Mouse (Mus musculus) bone marrow macrophage, adult 2 months (primary cell): ENCODE data around the gene Slc28a1. TPM values are rescaled to one million over a fixed set of nuclear protein-coding genes. Genes with fewer than 3 reads are reported as not detected.

ENCODE experiments used
- H3K27ac ChIP-seq: 2 replicates; pipeline ENCODE4 v1.5.1; 2012; ENCODE audit warnings: low read depth, low read length; ENCODE audit not compliant: insufficient read depth
- H3K4me1 ChIP-seq: 2 replicates; pipeline ENCODE4 v1.6.1; 2012; ENCODE audit warnings: low read length; ENCODE audit not compliant: control insufficient read depth, insufficient read depth
- H3K4me3 ChIP-seq: 2 replicates; pipeline ENCODE4 v1.5.1; 2012; ENCODE audit warnings: mild to moderate bottlenecking, low read length, moderate library complexity; ENCODE audit not compliant: insufficient read depth
- CTCF ChIP-seq: IDR thresholded peaks from 2 replicates; pipeline ENCODE4 v1.5.1; 2012; ENCODE audit warnings: low read depth, mild to moderate bottlenecking, low read length, moderate library complexity
- POLR2A ChIP-seq: IDR thresholded peaks from 2 replicates; pipeline ENCODE4 v1.6.1; 2012; ENCODE audit warnings: mild to moderate bottlenecking, low read depth, low read length, borderline replicate concordance
- polyA plus RNA-seq: library from polyadenylated mRNA; stranded (reverse); fragments of >200 nt; gene quantifications from 2 replicates; pipeline ENCODE4 v1.2.4, GENCODE M21; 2012; ENCODE audit not compliant: missing spikeins, insufficient read depth, insufficient read length

The Slc28a1 gene
- not detected in 2 replicates for polyA plus RNA-seq

- Histone ChIP-seq H3K27ac (no peak within 1 kb of the TSS), H3K4me3 (no peak within 1 kb of the TSS), H3K4me1 (peaks cover 7% of the 10 kb centered on the region; the same call in 1 of the 2 replicates)
- TF ChIP-seq POLR2A: no peak
- no peak for TF ChIP-seq CTCF
Observed at GRCm38 (mm10) chr7:81114555-81114954, at the start of gene Slc28a1. TSS of gene Slc28a1 (plus strand) at chr7:81114799.

- Histone ChIP-seq H3K4me3 (no peak overlapping the region), H3K27ac (no peak overlapping the region), H3K4me1 (no peaks in the 10 kb centered on the region)
- TF ChIP-seq POLR2A (no peak), CTCF (no peak)
Observed at GRCm38 (mm10) chr7:81066714-81067113, 47.9 kb upstream of the Slc28a1 start.

GRCm38 (mm10) chr7:81072463-81072862 lies 42.1 kb upstream of the Slc28a1 start:
- no peak overlapping the region for H3K4me3 ChIP-seq
- H3K27ac ChIP-seq: no peak overlapping the region
- H3K4me1 ChIP-seq: peaks cover 8% of the 10 kb centered on the region
- TF ChIP-seq POLR2A (no peak), CTCF (no peak)

GRCm38 (mm10) chr7:81073273-81073672 lies 41.3 kb upstream of the Slc28a1 start:
- Histone ChIP-seq H3K4me3 (no peak overlapping the region), H3K27ac (no peak overlapping the region), H3K4me1 (peaks cover 8% of the 10 kb centered on the region)
- TF ChIP-seq CTCF (no peak), POLR2A (no peak)

- H3K27ac ChIP-seq: no peak overlapping the region
- H3K4me1 ChIP-seq: peaks cover 8% of the 10 kb centered on the region
- no peak overlapping the region for H3K4me3 ChIP-seq
- TF ChIP-seq POLR2A: no peak
- no peak for TF ChIP-seq CTCF
Observed at GRCm38 (mm10) chr7:81074546-81074945, 40.1 kb upstream of the Slc28a1 start.

- TF ChIP-seq CTCF (no peak), POLR2A (no peak)
- H3K27ac ChIP-seq: no peak overlapping the region
- H3K4me1 ChIP-seq: peaks cover 8% of the 10 kb centered on the region
- no peak overlapping the region for H3K4me3 ChIP-seq
Observed at GRCm38 (mm10) chr7:81075299-81075698, 39.3 kb upstream of the Slc28a1 start.

- H3K4me3 ChIP-seq: no peak overlapping the region
Observed at GRCm38 (mm10) chr7:81075732-81076131, 38.9 kb upstream of the Slc28a1 start.

GRCm38 (mm10) chr7:81077009-81077408 lies 37.6 kb upstream of the Slc28a1 start:
- Histone ChIP-seq H3K4me1 (peaks cover 8% of the 10 kb centered on the region), H3K4me3 (no peak overlapping the region), H3K27ac (no peak overlapping the region)
- no peak for TF ChIP-seq CTCF
- no peak for TF ChIP-seq POLR2A

More at GRCm38 (mm10) chr7:81075732-81076131, 38.9 kb upstream of the Slc28a1 start:
- H3K4me1 ChIP-seq: peaks cover 8% of the 10 kb centered on the region
- H3K27ac ChIP-seq: no peak overlapping the region
- TF ChIP-seq CTCF: no peak
- TF ChIP-seq POLR2A: no peak

GRCm38 (mm10) chr7:81078740-81079139 lies 35.9 kb upstream of the Slc28a1 start:
- Histone ChIP-seq H3K4me3 (no peak overlapping the region), H3K4me1 (peaks cover 8% of the 10 kb centered on the region), H3K27ac (no peak overlapping the region)
- TF ChIP-seq CTCF (no peak), POLR2A (no peak)

- Histone ChIP-seq H3K4me3 (no peak overlapping the region), H3K4me1 (no peaks in the 10 kb centered on the region), H3K27ac (no peak overlapping the region)
- TF ChIP-seq POLR2A (no peak), CTCF (no peak)
Observed at GRCm38 (mm10) chr7:81093420-81093965, 21.1 kb upstream of the Slc28a1 start.
